Mouse (Mus musculus) CH12.LX (cell line): ENCODE results near the gene Ppara. TPM values are rescaled to one million over a fixed set of nuclear protein-coding genes. Genes with fewer than 3 reads are reported as not detected.

Experiments
- DNase-seq: peaks from one replicate; pipeline ENCODE4 v3.0.0-alpha.2; 2013; ENCODE audit errors: extremely low read depth
- H3K27ac ChIP-seq: 2 replicates; pipeline ENCODE4 v1.5.1; 2012; ENCODE audit warnings: low read depth, mild to moderate bottlenecking, control low read depth, moderate library complexity; ENCODE audit not compliant: insufficient read depth
- H3K27me3 ChIP-seq: replicated peaks from 2 replicates; pipeline ENCODE3; 2012; ENCODE audit warnings: inconsistent platforms
- H3K36me3 ChIP-seq, 2 experiments: replicated peaks in 1 of 2; 2 replicates each; pipeline versions ENCODE3 to v1.6.1; 2012; ENCODE audit warnings: inconsistent platforms in 1 of 2, low read length in 1 of 2, mild to moderate bottlenecking in 1 of 2, mixed read lengths in 1 of 2, moderate library complexity in 1 of 2; ENCODE audit not compliant: control insufficient read depth in 1 of 2, insufficient read depth in 1 of 2
- H3K4me1 ChIP-seq, 2 experiments: 2 replicates each; pipeline ENCODE4 v1.6.1; 2012; ENCODE audit warnings: inconsistent platforms in 1 of 2, moderate library complexity in 1 of 2; ENCODE audit not compliant: insufficient read depth in 2 of 2, control insufficient read depth in 1 of 2
- H3K4me2 ChIP-seq: 2 replicates; pipeline ENCODE4 v1.6.1; 2012; ENCODE audit warnings: low read depth, mild to moderate bottlenecking, control low read depth; ENCODE audit not compliant: poor library complexity, insufficient read depth, severe bottlenecking
- H3K4me3 ChIP-seq, 3 experiments: fragments of 150-350 bp in 1 of 3; sonication (generic) in 1 of 3; replicated peaks in 1 of 3; 2 replicates each; pipeline versions ENCODE3 to v1.5.1; 2011 to 2012; ENCODE audit warnings: low read depth in 2 of 3, low read length in 2 of 3, mild to moderate bottlenecking in 2 of 3, moderate library complexity in 2 of 3, control low read depth in 1 of 3, improper control_type of control experiment in 1 of 3, inconsistent platforms in 1 of 3, mixed read lengths in 1 of 3; ENCODE audit not compliant: poor library complexity in 1 of 3
- H3K79me2 ChIP-seq: replicated peaks from 2 replicates; pipeline ENCODE4 v1.6.1; 2012; ENCODE audit warnings: mild to moderate bottlenecking, moderate library complexity; ENCODE audit not compliant: control insufficient read depth, poor library complexity, insufficient read depth, severe bottlenecking; ENCODE audit errors: extremely low read depth
- H3K9ac ChIP-seq: 2 replicates; pipeline ENCODE4 v1.6.1; 2012; ENCODE audit warnings: low read depth, mild to moderate bottlenecking, control low read depth, moderate library complexity; ENCODE audit not compliant: insufficient read depth
- H3K9me3 ChIP-seq: replicated peaks from 2 replicates; pipeline ENCODE3; 2012; ENCODE audit warnings: low read length, inconsistent platforms, mixed read lengths
- BHLHE40 ChIP-seq: IDR thresholded peaks from 2 replicates; pipeline ENCODE4 v1.6.1; 2011; ENCODE audit warnings: mild to moderate bottlenecking, low read depth, low read length, improper control_type of control experiment
- CHD2 ChIP-seq: IDR thresholded peaks from 2 replicates; pipeline ENCODE4 v1.6.1; 2011; ENCODE audit warnings: low read length, improper control_type of control experiment
- E2F4 ChIP-seq: IDR thresholded peaks from 2 replicates; pipeline ENCODE4 v1.6.1; 2011; ENCODE audit warnings: low read depth, low read length, improper control_type of control experiment; ENCODE audit not compliant: insufficient replicate concordance
- ETS1 ChIP-seq: conservative IDR thresholded peaks from 2 replicates; pipeline ENCODE4 v1.6.1; 2012; ENCODE audit warnings: low read depth, mild to moderate bottlenecking, inconsistent platforms, low read length, improper control_type of control experiment, moderate library complexity
- IRF4 ChIP-seq: IDR thresholded peaks from 2 replicates; pipeline ENCODE4 v1.6.1; 2014; ENCODE audit warnings: low read depth, mild to moderate bottlenecking, inconsistent platforms, low read length, improper control_type of control experiment
- JUN ChIP-seq: IDR thresholded peaks from 2 replicates; pipeline ENCODE4 v1.6.1; 2011; ENCODE audit warnings: low read depth, mild to moderate bottlenecking, low read length, improper control_type of control experiment, moderate library complexity; ENCODE audit not compliant: insufficient read depth
- KAT2A ChIP-seq: IDR thresholded peaks from 2 replicates; pipeline ENCODE4 v1.6.1; 2012; ENCODE audit warnings: low read length, improper control_type of control experiment, inconsistent platforms; ENCODE audit not compliant: insufficient replicate concordance
- MAFK ChIP-seq: IDR thresholded peaks from 2 replicates; pipeline ENCODE4 v1.6.1; 2011; ENCODE audit warnings: low read length, improper control_type of control experiment; ENCODE audit not compliant: insufficient replicate concordance
- MAZ ChIP-seq: IDR thresholded peaks from 2 replicates; pipeline ENCODE4 v1.6.1; 2012; ENCODE audit warnings: low read depth, mild to moderate bottlenecking, inconsistent platforms, low read length, improper control_type of control experiment, moderate library complexity
- MEF2A ChIP-seq: IDR thresholded peaks from 2 replicates; pipeline ENCODE4 v1.6.1; 2014; ENCODE audit warnings: low read depth, mild to moderate bottlenecking, inconsistent platforms, low read length, improper control_type of control experiment, borderline replicate concordance
- NELFE ChIP-seq: IDR thresholded peaks from 2 replicates; pipeline ENCODE4 v1.6.1; 2011; ENCODE audit warnings: low read depth, low read length, improper control_type of control experiment
- NRF1 ChIP-seq: IDR thresholded peaks from 2 replicates; pipeline ENCODE4 v1.6.1; 2014; ENCODE audit warnings: low read depth, mild to moderate bottlenecking, inconsistent platforms, low read length, improper control_type of control experiment, moderate library complexity
- RAD21 ChIP-seq: IDR thresholded peaks from 2 replicates; pipeline ENCODE4 v1.6.1; 2011; ENCODE audit warnings: low read depth, mild to moderate bottlenecking, low read length, improper control_type of control experiment, moderate library complexity
- SIN3A ChIP-seq: IDR thresholded peaks from 2 replicates; pipeline ENCODE4 v1.6.1; 2012; ENCODE audit warnings: low read length, improper control_type of control experiment, inconsistent platforms
- SMC3 ChIP-seq: IDR thresholded peaks from 2 replicates; pipeline ENCODE4 v1.6.1; 2011; ENCODE audit warnings: low read depth, low read length, improper control_type of control experiment
- TCF12 ChIP-seq: IDR thresholded peaks from 2 replicates; pipeline ENCODE4 v1.6.1; 2014; ENCODE audit warnings: low read depth, mild to moderate bottlenecking, inconsistent platforms, low read length, improper control_type of control experiment
- UBTF ChIP-seq: IDR thresholded peaks from 2 replicates; pipeline ENCODE4 v1.6.1; 2012; ENCODE audit warnings: low read depth, mild to moderate bottlenecking, inconsistent platforms, low read length, improper control_type of control experiment, moderate library complexity
- USF2 ChIP-seq: conservative IDR thresholded peaks from 2 replicates; pipeline ENCODE4 v1.6.1; 2011; ENCODE audit warnings: low read depth, low read length, improper control_type of control experiment
- ZKSCAN1 ChIP-seq: IDR thresholded peaks from 2 replicates; pipeline ENCODE4 v1.6.1; 2012; ENCODE audit warnings: low read depth, inconsistent platforms, low read length, improper control_type of control experiment, borderline replicate concordance
- ZMIZ1 ChIP-seq: IDR thresholded peaks from 2 replicates; pipeline ENCODE4 v1.6.1; 2012; ENCODE audit warnings: low read depth, mild to moderate bottlenecking, inconsistent platforms, low read length, improper control_type of control experiment
- dilution Hi-C: fragments of 300-500 bp; cut with MboI; formaldehyde crosslinking; loops from 2 replicates; pipeline ENCODE4 v1.14.3; 2020; ENCODE audit warnings: low sequenced_read_pairs; ENCODE audit not compliant: extremely low pct_unique_long_range_greater_than_20kb, extremely low pct_ligation_motif_present
- in situ Hi-C: fragments of 300-500 bp; cut with MboI; formaldehyde crosslinking; loops from 3 replicates; pipeline ENCODE4 v1.14.3; 2019; ENCODE audit warnings: low sequenced_read_pairs, low pct_ligation_motif_present, low pct_unique_long_range_greater_than_20kb, mixed read lengths
- polyA plus RNA-seq: library from polyadenylated mRNA; unstranded; fragments of >175 nt; gene quantifications from 2 replicates; pipeline ENCODE4 v1.2.1, GENCODE M21; 2012; ENCODE audit warnings: low read depth; ENCODE audit not compliant: insufficient read length
- total RNA-seq, 2 experiments: library from RNA; depleted of rRNA; stranded (reverse); fragments of 300-350 nt in 1 of 2; fragments of >200 nt in 1 of 2; gene quantifications; 2 replicates each; pipeline ENCODE4 v1.2.3; 2012 to 2014

Gene Ppara
- total and polyA plus RNA-seq, 3 experiments: not detected

DNA sequence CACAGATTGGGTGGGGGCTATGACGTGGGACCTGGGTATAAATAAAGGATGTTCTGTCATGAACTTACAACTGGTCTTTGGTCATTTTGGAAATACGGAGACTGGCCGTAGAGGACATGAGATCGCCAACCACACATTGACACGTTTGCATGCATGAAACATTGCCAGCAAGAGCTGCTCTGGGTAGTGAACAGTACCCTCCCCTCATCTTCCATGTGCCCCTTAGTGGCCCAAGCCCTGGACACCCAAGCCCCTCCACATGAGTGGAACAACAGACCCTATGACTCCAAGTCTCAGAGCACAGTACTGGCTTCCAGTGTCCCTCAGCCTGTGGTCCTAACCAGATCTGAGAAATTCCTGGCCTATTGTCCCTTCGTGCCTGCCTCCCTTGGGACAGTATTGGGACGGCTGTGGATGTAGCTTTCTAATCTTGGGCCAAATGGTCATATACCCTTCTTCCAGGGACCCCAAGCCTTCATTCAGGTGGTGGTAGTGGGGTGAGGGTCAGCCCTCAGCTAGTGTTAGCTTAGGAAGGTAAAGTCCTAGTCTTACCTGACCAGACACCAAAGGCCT is 27.2 kb upstream of the Ppara start:
- no peak overlapping the region for H3K4me3 ChIP-seq
- TF ChIP-seq KAT2A (no peak), NELFE (no peak), IRF4 (no peak), MAZ (no peak), SIN3A (no peak), ZKSCAN1 (no peak), ZMIZ1 (no peak), MEF2A (no peak), ETS1 (no peak), SMC3 (no peak), JUN (no peak), TCF12 (no peak)
- TF ChIP-seq, all 38 proteins: peak for 0
- in situ Hi-C loops (loop anchor here (25.0 kb wide), 1 partner anchor 220 kb away; no protein-coding TSS in a partner anchor), dilution Hi-C loops (no loop called here)
- no peak for DNase-seq
- H3K9ac ChIP-seq: no peak overlapping the region
- H3K4me1 ChIP-seq: peaks cover 5 to 6% of the 10 kb centered on the region in 2 experiments; a peak in 3 of 4 replicates
- no peaks in the 10 kb centered on the region for H3K36me3 ChIP-seq
- H3K9me3 ChIP-seq: no peaks in the 10 kb centered on the region
- no peak overlapping the region for H3K27ac ChIP-seq
- no peaks in the 10 kb centered on the region for H3K79me2 ChIP-seq
- H3K27me3 ChIP-seq: peaks cover 11% of the 10 kb centered on the region
- H3K4me2 ChIP-seq: no peak overlapping the region

- in situ Hi-C loops: loop anchor here (25.0 kb wide), 1 partner anchor 221 kb away; no protein-coding TSS in a partner anchor
- Histone ChIP-seq H3K4me3 (no peak overlapping the region), H3K79me2 (no peaks in the 10 kb centered on the region), H3K9me3 (no peaks in the 10 kb centered on the region), H3K27ac (no peak overlapping the region), H3K36me3 (no peaks in the 10 kb centered on the region), H3K27me3 (peaks cover 11% of the 10 kb centered on the region), H3K9ac (no peak overlapping the region), H3K4me2 (no peak overlapping the region), H3K4me1 (peaks cover 4 to 5% of the 10 kb centered on the region in 2 experiments; a peak in 3 of 4 replicates)
- dilution Hi-C loops: no loop called here
- TF ChIP-seq NRF1 (no peak), BHLHE40 (no peak), MAFK (no peak), SMC3 (no peak), CHD2 (no peak), USF2 (no peak), RAD21 (no peak), E2F4 (no peak), UBTF (no peak)
- no peak for DNase-seq
Observed at GRCm38 (mm10) chr15:85708217-85708616, 26.6 kb upstream of the Ppara start.
